Mouse (Mus musculus): ENCODE results near the gene Pank3.

DNA sequence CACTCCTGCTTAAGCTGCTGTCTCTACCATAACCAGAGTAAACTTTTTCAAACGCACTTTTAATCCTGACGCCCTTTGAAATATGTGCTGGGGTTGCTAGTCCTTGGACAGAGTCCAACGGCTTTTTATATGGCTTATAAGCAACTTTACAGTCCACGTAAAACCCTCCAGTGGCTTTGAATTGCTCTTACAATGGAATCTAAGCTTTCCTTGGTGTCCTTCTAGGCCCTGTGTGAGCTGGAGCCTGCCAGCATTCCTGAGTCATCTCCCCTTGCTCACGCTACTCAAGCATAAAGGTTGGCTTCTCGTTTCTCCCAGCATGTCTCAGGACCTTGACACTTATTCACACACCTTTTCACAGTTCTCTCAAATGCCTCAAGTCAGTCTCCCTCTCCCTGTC lies 13.7 kb upstream of the Pank3 start:
- TF ChIP-seq ZC3H11A (IDR thresholded peaks at IDR 0.05; ENCODE audit: borderline replicate concordance, low read depth, low read length) (no peak), ZNF384 (IDR thresholded peaks at IDR 0.05; ENCODE audit: low read depth, low read length) (no peak), CHD2 (IDR thresholded peaks at IDR 0.05; ENCODE audit: low read depth, low read length) (no peak)

All from ES-E14 (cell line).